Mouse (Mus musculus): ENCODE measurements around the gene Il2rb.

Gene Il2rb

GRCm38 (mm10) chr15:78481448-78482000 is 13.5 kb downstream of the Il2rb start:
- peak in 1 of 2 experiments; percentile 10 for DNase-seq (ENCODE audit: low spot score in 2 of 2)

DNA sequence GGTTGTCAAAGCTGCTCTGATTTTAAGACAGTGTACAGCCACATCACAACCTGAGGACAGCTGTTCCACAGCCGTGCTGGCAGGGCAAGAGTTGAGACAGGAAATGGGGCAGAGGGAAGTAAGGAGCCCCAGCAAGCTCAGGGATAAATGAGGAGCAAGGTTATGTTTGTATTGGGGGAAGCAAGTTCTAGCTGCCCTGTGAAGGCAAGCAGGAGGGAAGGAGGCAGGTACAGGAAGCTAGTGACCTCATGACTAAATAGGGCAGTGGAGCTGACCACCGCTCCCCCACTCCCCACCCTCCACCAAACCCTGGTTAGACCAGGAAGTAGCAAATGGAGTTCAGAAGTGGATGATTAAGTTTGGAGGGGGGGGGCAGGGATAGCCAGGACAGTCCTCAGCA is 14.1 kb downstream of the Il2rb start:
- peak; percentile 26 to 38 for DNase-seq (ENCODE audit: low spot score in 2 of 2)

- no peak for DNase-seq (ENCODE audit: low spot score in 2 of 2)
Observed at GRCm38 (mm10) chr15:78480111-78480510, 15.0 kb downstream of the Il2rb start.

GRCm38 (mm10) chr15:78479470-78479869 is 15.6 kb downstream of the Il2rb start:
- DNase-seq (ENCODE audit: low spot score in 2 of 2), result no peak

GRCm38 (mm10) chr15:78478073-78478472 is 17.0 kb downstream of the Il2rb start:
- no peak for DNase-seq (ENCODE audit: low spot score in 2 of 2)

DNA sequence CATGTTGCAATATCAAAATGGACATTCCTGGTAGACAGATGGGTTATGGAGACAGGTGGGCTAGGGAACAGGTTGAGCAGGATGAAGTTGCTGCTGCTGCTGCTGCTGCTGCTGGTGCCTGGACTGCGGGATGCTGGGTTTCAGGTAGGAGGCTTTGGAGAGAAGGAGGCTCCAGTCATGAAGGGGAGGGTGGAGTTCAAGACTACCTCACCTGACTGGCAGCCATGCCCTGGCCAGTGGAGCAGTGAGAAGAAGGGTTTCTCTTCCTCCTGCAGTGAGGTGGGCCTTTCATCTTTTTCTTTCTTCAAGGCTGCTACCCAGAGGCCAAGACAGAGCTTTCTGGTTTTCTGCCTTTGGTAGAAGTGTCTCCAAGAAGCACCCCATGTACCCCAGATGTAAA is 18.2 kb downstream of the Il2rb start:
- no peak for DNase-seq (ENCODE audit: low spot score in 2 of 2)

DNA sequence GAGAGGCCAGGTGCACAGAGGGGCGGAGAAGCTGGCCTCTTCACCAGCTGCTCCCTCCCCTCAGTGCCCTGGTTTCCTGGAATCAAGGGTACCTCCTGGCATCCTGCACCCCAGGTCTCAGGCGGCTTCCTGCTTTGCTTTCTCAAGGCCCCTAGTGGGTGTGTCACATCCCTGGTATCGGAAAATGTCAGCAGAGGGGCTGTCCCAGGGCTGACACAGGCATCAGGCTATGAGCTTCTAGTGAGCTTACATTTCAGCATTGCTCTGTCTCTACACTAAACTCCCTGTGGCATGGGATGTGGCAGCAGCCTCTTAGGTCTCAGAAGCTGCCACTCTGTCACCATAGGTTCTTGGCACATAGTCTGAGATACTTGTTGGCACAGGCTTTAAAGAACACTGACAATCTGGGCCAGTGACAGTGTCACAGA is 19.5 kb downstream of the Il2rb start:
- no peak for DNase-seq (ENCODE audit: low spot score in 2 of 2)

- no peak for DNase-seq (ENCODE audit: low spot score in 2 of 2)
Observed at GRCm38 (mm10) chr15:78473442-78473841, 21.6 kb downstream of the Il2rb start.

- DNase-seq (ENCODE audit: low spot score in 2 of 2), result no peak
Observed at GRCm38 (mm10) chr15:78471902-78472301, 23.2 kb downstream of the Il2rb start.

DNA sequence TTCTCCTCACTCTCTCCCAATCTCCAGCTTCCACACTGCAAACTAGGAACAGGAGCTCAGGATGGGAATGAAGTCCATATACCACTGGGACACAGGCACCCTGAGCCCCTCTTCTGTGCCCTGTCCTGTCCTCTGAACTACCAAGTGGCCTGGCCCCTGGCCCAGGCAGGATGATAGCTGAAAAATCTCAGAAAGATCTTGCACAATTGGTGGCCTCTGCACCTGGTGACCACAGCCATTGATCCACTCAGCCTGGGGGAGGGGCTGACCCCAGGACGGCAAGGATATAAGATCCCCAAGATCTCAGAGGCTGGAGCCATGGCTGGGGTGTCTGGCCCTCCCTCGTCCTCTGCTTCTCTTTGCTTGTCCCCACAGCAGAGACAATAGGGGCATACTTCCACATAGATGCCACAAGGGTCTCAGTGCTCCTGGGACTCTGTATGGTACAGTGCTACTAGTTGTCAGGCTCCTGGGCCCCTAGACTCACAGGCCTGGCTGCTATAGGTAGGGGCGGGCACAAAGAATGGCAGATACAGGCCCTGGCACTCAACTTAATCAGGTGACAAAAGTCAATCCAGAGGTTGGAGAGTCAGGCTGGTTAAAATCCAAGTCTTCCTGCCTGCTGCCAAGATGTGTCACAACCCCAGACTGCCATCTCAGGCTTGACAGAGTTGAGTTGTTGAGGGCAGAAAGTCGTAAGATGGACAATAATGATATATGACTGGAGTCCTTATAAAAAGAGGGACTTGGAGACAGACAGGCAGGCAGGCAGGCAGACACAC is 24.4 kb downstream of the Il2rb start:
- DNase-seq (ENCODE audit: low spot score in 2 of 2), result no peak

DNA sequence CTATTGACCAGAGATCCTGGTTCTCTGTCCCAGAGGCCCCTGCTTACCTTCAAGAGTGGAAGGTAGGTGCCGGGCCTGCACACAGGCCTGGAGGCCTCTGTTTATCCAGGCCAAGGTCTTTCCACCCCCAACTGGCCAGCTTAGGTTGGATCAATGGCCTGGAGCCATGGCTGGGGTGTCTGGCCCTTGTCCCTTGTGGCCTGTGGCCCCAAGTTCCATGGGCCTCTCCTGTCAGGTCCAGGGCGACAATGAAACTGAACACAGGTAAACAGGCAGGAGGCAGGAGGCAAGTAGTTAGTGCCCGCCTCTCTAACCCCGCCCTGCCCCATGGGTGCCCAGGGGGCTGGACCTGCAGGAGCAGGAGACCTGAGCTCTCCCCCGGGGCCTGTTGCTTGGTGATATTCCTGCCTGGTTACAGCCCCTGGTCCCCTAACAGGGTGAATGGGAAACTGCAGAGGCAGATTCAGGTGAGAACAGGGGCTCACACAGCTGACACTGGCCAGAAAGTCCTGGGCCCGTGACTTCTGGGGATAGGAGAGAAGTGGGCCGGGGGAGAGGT is 26.6 kb downstream of the Il2rb start, which contains the start of gene Tmprss6:
Gene Tmprss6, minus strand, starts transcription at position 256 of the 559 bp plus-strand sequence.
- DNase-seq (ENCODE audit: low spot score in 2 of 2), result no peak

DNA sequence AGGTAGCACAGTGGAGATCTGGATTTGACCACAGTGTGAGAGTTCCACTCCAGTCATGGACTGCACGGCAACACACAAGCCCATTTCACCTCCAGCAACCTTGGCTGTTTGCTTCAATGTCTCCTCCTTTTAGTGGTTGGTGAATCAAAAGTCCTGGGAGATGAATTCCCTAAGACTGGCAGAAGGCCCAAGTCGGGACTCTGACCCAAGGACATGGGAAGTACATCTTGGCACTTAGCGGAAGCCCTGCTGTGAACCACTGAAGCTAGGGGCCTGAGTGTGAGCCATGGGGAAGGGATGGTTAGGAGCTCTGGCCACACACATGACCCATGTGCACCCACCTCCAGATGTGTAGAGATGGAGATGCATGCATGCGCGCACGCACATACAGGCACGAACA is 27.5 kb downstream of the Il2rb start:
- no peak for DNase-seq (ENCODE audit: low spot score in 2 of 2)

DNA sequence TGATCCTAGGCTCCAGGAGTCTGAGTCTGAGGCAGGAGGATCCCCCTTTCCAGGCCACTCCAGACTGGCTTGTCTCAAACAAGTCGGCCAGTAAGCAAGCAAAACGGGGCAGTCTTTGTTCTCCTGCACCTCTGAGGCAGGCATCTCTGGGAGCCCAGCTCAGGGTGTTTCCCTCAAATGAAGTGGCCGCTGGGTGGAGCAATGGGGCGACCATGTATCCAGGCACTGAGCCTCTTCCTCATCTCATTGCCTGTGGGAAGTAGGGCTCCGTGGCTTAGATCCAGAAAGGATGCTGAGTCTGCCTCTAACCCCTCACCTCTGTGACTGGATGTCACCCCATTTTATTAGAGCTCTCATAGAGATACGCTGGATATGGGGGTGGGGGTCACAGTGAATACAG is 28.3 kb downstream of the Il2rb start:
- DNase-seq (ENCODE audit: low spot score in 2 of 2), result no peak

DNA sequence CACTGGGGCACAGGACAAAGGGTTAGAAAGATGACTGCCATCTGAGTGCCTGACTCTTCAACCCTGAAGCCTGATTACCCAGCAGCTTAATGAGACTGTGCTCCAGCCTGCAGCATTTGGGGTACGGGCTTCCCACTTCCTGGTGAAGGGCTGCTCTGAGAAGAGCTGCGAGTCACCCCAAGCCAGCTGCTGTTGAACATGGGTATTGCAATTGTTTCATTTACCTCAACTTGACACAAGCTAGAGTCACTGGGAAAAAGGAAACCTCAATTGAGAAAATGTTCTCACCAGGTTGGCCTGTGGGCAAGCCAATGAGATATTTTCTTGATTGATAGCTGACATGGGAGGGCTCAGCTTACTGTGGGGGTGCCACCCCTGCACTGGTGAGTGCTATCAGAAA is 32.1 kb downstream of the Il2rb start:
- DNase-seq (ENCODE audit: low spot score in 2 of 2), result no peak

- DNase-seq (ENCODE audit: low spot score in 2 of 2), result no peak
Observed at GRCm38 (mm10) chr15:78457193-78457592, 37.9 kb downstream of the Il2rb start.

GRCm38 (mm10) chr15:78456051-78456450 is 39.0 kb downstream of the Il2rb start:
- DNase-seq (ENCODE audit: low spot score in 2 of 2), result no peak

DNA sequence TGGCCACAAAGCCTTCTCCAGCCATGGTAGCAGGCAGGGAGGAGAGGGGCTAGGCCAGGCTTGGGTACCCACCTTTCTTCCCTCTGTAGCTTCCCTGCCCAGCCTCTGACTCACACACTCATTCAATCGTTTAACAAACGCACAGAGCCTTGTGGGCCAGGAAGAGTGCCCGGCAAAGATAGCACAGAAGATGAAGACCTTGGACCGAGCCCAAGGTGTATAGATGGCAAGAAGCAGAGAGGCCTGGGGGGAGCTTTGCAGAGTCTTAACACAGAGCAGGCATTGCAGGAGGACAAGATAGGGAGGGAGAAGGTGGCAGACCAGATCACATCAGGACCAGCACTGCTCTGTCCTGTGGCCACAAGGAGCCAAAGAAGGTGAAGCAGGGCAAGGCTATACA is 39.9 kb downstream of the Il2rb start:
- DNase-seq (ENCODE audit: low spot score in 2 of 2), result no peak

GRCm38 (mm10) chr15:78452929-78453328 is 42.1 kb downstream of the Il2rb start:
- DNase-seq (ENCODE audit: low spot score in 2 of 2), result no peak

DNA sequence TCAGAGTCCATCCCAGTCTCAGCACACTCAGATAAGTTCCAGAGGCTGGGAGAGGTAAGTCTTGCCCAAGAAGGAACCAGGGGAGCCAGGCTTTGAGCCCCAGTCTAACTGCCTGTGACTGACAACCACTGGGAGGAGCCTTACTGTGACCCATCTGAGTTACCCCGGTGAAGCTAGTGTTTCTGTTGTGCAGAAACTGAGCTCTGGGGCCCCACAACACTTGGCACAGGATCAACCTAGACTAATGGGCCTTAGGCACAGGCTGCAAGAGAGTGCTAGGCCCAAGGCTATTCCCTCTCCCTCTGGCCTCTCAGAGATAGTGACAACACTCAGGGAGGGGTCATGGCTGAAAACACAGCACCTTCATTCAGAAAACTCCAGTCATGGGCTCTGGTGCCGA is 43.9 kb downstream of the Il2rb start:
- DNase-seq (ENCODE audit: low spot score in 2 of 2), result no peak

GRCm38 (mm10) chr15:78450419-78450768 is 44.7 kb downstream of the Il2rb start:
- DNase-seq (ENCODE audit: low spot score in 2 of 2), result no peak

DNA sequence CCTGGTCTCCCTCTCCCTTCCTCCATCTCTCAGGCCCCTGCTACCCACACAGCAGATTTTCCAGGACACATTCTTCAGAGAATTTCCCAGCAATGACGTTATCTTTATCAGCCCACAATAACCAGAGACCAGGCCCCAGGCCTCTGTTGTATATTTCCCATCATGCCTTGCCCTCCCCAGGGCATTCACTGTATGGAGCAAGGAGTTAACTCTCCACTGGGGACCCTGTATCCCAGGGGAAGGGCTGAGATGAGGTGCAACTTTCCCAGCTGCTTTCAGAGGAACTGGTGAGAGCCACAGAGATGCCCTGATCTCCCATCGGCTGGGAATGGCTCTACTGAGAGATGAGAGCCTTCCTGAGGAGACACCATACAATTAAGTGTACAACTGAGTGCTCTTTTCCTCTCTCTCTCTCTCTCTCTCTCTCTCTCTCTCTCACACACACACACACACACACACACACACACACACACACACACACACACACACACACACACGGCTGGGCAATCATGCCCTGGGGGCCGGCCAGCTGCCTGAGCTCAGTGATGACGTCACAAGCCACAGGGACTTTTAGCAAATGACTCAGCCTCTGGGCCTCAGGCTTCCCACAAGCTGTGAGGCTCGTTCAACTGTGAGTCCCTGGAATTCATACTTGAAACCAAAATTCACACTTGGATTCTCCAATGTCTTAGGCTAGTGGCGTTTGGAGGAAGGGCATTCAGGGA is 45.2 kb downstream of the Il2rb start:
- DNase-seq (ENCODE audit: low spot score in 2 of 2), result peak in 1 of 2 experiments; percentile 53

DNA sequence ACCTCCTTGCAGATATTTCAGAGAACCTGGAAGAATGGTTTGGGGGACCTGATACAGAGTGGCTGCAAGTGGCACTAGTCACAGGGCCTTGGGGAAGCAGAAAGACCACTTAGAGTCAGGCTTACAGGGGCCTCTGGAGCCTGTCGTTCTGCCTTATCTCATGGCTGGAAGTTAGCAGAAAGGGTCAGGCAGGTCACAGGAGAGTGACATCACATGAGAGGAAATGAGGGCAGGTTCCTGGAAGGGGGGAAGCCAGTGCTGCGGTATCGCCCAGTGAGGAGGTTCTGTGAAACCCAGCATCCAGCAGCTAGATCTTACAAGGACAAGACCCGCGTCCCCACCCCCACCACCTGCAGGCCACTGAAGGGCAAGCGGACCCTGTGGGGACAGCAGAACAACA is 45.9 kb downstream of the Il2rb start:
- DNase-seq (ENCODE audit: low spot score in 2 of 2), result no peak

Measured in urinary bladder, postnatal 36 days (tissue).